Mouse (Mus musculus) MEL (cell line): Measurements from ENCODE around the gene Nfkbie. TPM values are rescaled to one million over a fixed set of nuclear protein-coding genes. Genes with fewer than 3 reads are reported as not detected.

Experiments used
- DNase-seq: peaks from one replicate; pipeline ENCODE4 v3.0.0; 2011; ENCODE audit warnings: low read depth, low spot score
- H3K27ac ChIP-seq: 2 replicates; pipeline ENCODE4 v1.5.1; 2012; ENCODE audit warnings: low read depth, mild to moderate bottlenecking, control low read depth, low read length, moderate library complexity; ENCODE audit not compliant: control insufficient read depth
- H3K27me3 ChIP-seq, 2 experiments: fragments of 150-350 bp in 1 of 2; sonication (generic) in 1 of 2; 2 replicates each; pipeline ENCODE4 v1.6.1; 2012; ENCODE audit warnings: low read length in 2 of 2, mild to moderate bottlenecking in 2 of 2, improper control_type of control experiment in 1 of 2, moderate library complexity in 1 of 2; ENCODE audit not compliant: insufficient read depth in 2 of 2, control insufficient read depth in 1 of 2
- H3K36me3 ChIP-seq, 2 experiments: 2 replicates each; pipeline ENCODE4 v1.6.1; 2012 to 2014; ENCODE audit warnings: low read length in 2 of 2, improper control_type of control experiment in 1 of 2, inconsistent platforms in 1 of 2, mild to moderate bottlenecking in 1 of 2; ENCODE audit not compliant: insufficient read depth in 2 of 2, control insufficient read depth in 1 of 2
- H3K4me1 ChIP-seq, 2 experiments: fragments of 150-350 bp in 1 of 2; sonication (generic) in 1 of 2; 2 replicates each; pipeline ENCODE4 v1.6.1; 2012; ENCODE audit warnings: low read length in 2 of 2, improper control_type of control experiment in 1 of 2, mild to moderate bottlenecking in 1 of 2; ENCODE audit not compliant: insufficient read depth in 2 of 2, control insufficient read depth in 1 of 2
- H3K4me3 ChIP-seq, 2 experiments: fragments of 150-350 bp in 1 of 2; sonication (generic) in 1 of 2; 2 replicates each; pipeline ENCODE4 v1.5.1; 2012; ENCODE audit warnings: low read depth in 2 of 2, low read length in 2 of 2, mild to moderate bottlenecking in 2 of 2, moderate library complexity in 2 of 2, control low read depth in 1 of 2, improper control_type of control experiment in 1 of 2; ENCODE audit not compliant: control insufficient read depth in 1 of 2, insufficient read depth in 1 of 2
- H3K79me2 ChIP-seq: 2 replicates; pipeline ENCODE4 v1.6.1; 2012; ENCODE audit warnings: mild to moderate bottlenecking, low read length, moderate library complexity; ENCODE audit not compliant: control insufficient read depth, poor library complexity, insufficient read depth
- H3K9ac ChIP-seq: 2 replicates; pipeline ENCODE4 v1.6.1; 2012; ENCODE audit warnings: low read depth, mild to moderate bottlenecking, control low read depth, low read length, moderate library complexity; ENCODE audit not compliant: control insufficient read depth, poor library complexity, severe bottlenecking
- H3K9me3 ChIP-seq: fragments of 150-350 bp; sonication (generic); replicated peaks from 2 replicates; pipeline ENCODE4 v1.6.1; 2012; ENCODE audit warnings: mild to moderate bottlenecking, low read length, improper control_type of control experiment, moderate library complexity; ENCODE audit not compliant: insufficient read depth
- BHLHE40 ChIP-seq: IDR thresholded peaks from 2 replicates; pipeline ENCODE4 v1.6.1; 2012; ENCODE audit warnings: low read depth, mild to moderate bottlenecking, inconsistent platforms, low read length, improper control_type of control experiment, borderline replicate concordance
- CHD1 ChIP-seq: IDR thresholded peaks from 2 replicates; pipeline ENCODE4 v1.6.1; 2012; ENCODE audit warnings: low read depth, mild to moderate bottlenecking, inconsistent platforms, low read length, improper control_type of control experiment
- CHD2 ChIP-seq: IDR thresholded peaks from 2 replicates; pipeline ENCODE4 v1.6.1; 2011; ENCODE audit warnings: low read length, improper control_type of control experiment
- CTCF ChIP-seq, 3 experiments: IDR thresholded peaks in 2 of 3; conservative IDR thresholded peaks in 1 of 3; 2 replicates each; pipeline ENCODE4 v1.5.1; 2011 to 2012; ENCODE audit warnings: low read length in 3 of 3, low read depth in 2 of 3, mild to moderate bottlenecking in 2 of 3, improper control_type of control experiment in 1 of 3, inconsistent platforms in 1 of 3, mixed read lengths in 1 of 3, moderate library complexity in 1 of 3; ENCODE audit not compliant: control insufficient read depth in 1 of 3, insufficient read depth in 1 of 3, poor library complexity in 1 of 3, severe bottlenecking in 1 of 3
- E2F4 ChIP-seq: IDR thresholded peaks from 2 replicates; pipeline ENCODE4 v1.6.1; 2011; ENCODE audit warnings: low read depth, low read length, improper control_type of control experiment, borderline replicate concordance
- EP300 ChIP-seq, 2 experiments: IDR thresholded peaks; 2 replicates each; pipeline ENCODE4 v1.6.1; 2011; ENCODE audit warnings: improper control_type of control experiment in 2 of 2, low read length in 2 of 2, low read depth in 1 of 2, mild to moderate bottlenecking in 1 of 2
- GABPA ChIP-seq: IDR thresholded peaks from 2 replicates; pipeline ENCODE4 v1.6.1; 2012; ENCODE audit warnings: low read depth, mild to moderate bottlenecking, inconsistent platforms, low read length, improper control_type of control experiment, moderate library complexity
- GATA1 ChIP-seq: IDR thresholded peaks from 2 replicates; pipeline ENCODE4 v1.6.1; 2011; ENCODE audit warnings: low read depth, low read length, improper control_type of control experiment
- HCFC1 ChIP-seq: IDR thresholded peaks from 2 replicates; pipeline ENCODE4 v1.6.1; 2012; ENCODE audit warnings: low read depth, mild to moderate bottlenecking, inconsistent platforms, low read length, improper control_type of control experiment, moderate library complexity
- JUND ChIP-seq: IDR thresholded peaks from 2 replicates; pipeline ENCODE4 v1.6.1; 2011; ENCODE audit warnings: low read depth, mild to moderate bottlenecking, improper control_type of control experiment, low read length
- KAT2A ChIP-seq: conservative IDR thresholded peaks from 2 replicates; pipeline ENCODE4 v1.6.1; 2012; ENCODE audit warnings: low read depth, low read length, improper control_type of control experiment, inconsistent platforms
- MAFK ChIP-seq: IDR thresholded peaks from 2 replicates; pipeline ENCODE4 v1.6.1; 2011; ENCODE audit warnings: low read depth, mild to moderate bottlenecking, low read length, improper control_type of control experiment, borderline replicate concordance
- MAZ ChIP-seq: IDR thresholded peaks from 2 replicates; pipeline ENCODE4 v1.6.1; 2012; ENCODE audit warnings: low read depth, mild to moderate bottlenecking, inconsistent platforms, low read length, improper control_type of control experiment
- MEF2A ChIP-seq: IDR thresholded peaks from 2 replicates; pipeline ENCODE4 v1.6.1; 2014; ENCODE audit warnings: low read depth, mild to moderate bottlenecking, inconsistent platforms, low read length, improper control_type of control experiment; ENCODE audit not compliant: poor library complexity, insufficient replicate concordance, severe bottlenecking; ENCODE audit errors: extremely low read depth
- MXI1 ChIP-seq: IDR thresholded peaks from 2 replicates; pipeline ENCODE4 v1.6.1; 2011; ENCODE audit warnings: mild to moderate bottlenecking, low read depth, low read length, improper control_type of control experiment
- MYB ChIP-seq: IDR thresholded peaks from 2 replicates; pipeline ENCODE4 v1.6.1; 2011; ENCODE audit warnings: mild to moderate bottlenecking, low read depth, low read length, improper control_type of control experiment
- NRF1 ChIP-seq: IDR thresholded peaks from 2 replicates; pipeline ENCODE4 v1.6.1; 2014; ENCODE audit warnings: low read depth, mild to moderate bottlenecking, inconsistent platforms, low read length, improper control_type of control experiment, moderate library complexity; ENCODE audit not compliant: poor library complexity, insufficient read depth, severe bottlenecking
- POLR2A ChIP-seq, 2 experiments: IDR thresholded peaks; 2 replicates each; pipeline ENCODE4 v1.6.1; 2011 to 2012; ENCODE audit warnings: low read length in 2 of 2, mild to moderate bottlenecking in 2 of 2, control low read depth in 1 of 2, improper control_type of control experiment in 1 of 2, low read depth in 1 of 2, moderate library complexity in 1 of 2; ENCODE audit not compliant: control insufficient read depth in 1 of 2, insufficient read depth in 1 of 2, poor library complexity in 1 of 2
- POLR2AphosphoS2 ChIP-seq: IDR thresholded peaks from 2 replicates; pipeline ENCODE4 v1.6.1; 2011; ENCODE audit warnings: low read length, improper control_type of control experiment
- RAD21 ChIP-seq: IDR thresholded peaks from 2 replicates; pipeline ENCODE4 v1.6.1; 2011; ENCODE audit warnings: mild to moderate bottlenecking, low read depth, low read length, improper control_type of control experiment
- RCOR1 ChIP-seq: IDR thresholded peaks from 2 replicates; pipeline ENCODE4 v1.6.1; 2012; ENCODE audit warnings: low read depth, mild to moderate bottlenecking, inconsistent platforms, low read length, improper control_type of control experiment
- SIN3A ChIP-seq: IDR thresholded peaks from 2 replicates; pipeline ENCODE4 v1.6.1; 2012; ENCODE audit warnings: low read length, improper control_type of control experiment, inconsistent platforms
- SMC3 ChIP-seq: IDR thresholded peaks from 2 replicates; pipeline ENCODE4 v1.6.1; 2011; ENCODE audit warnings: low read depth, low read length, improper control_type of control experiment
- TAL1 ChIP-seq: IDR thresholded peaks from 2 replicates; pipeline ENCODE4 v1.6.1; 2012; ENCODE audit warnings: mild to moderate bottlenecking, inconsistent platforms, low read length, moderate library complexity, mixed read lengths
- TBP ChIP-seq: IDR thresholded peaks from 2 replicates; pipeline ENCODE4 v1.8.0; 2011; ENCODE audit warnings: low read depth, low read length, improper control_type of control experiment
- ZC3H11A ChIP-seq: IDR thresholded peaks from 2 replicates; pipeline ENCODE4 v1.6.1; 2012; ENCODE audit warnings: low read depth, mild to moderate bottlenecking, inconsistent platforms, low read length, improper control_type of control experiment
- ZKSCAN1 ChIP-seq: IDR thresholded peaks from 2 replicates; pipeline ENCODE4 v1.6.1; 2012; ENCODE audit warnings: low read depth, mild to moderate bottlenecking, inconsistent platforms, low read length, improper control_type of control experiment, moderate library complexity
- ZMIZ1 ChIP-seq: IDR thresholded peaks from 2 replicates; pipeline ENCODE4 v1.6.1; 2012; ENCODE audit warnings: low read depth, mild to moderate bottlenecking, inconsistent platforms, low read length, improper control_type of control experiment, moderate library complexity
- ZNF384 ChIP-seq: IDR thresholded peaks from 2 replicates; pipeline ENCODE4 v1.6.1; 2012; ENCODE audit warnings: low read depth, mild to moderate bottlenecking, inconsistent platforms, low read length, improper control_type of control experiment
- polyA plus RNA-seq, 2 experiments: library from polyadenylated mRNA; stranded (reverse) in 1 of 2; unstranded in 1 of 2; fragments of >175 nt in 1 of 2; fragments of >200 nt in 1 of 2; gene quantifications; 2 replicates each; pipeline versions ENCODE4 v1.2.1 to v1.2.4; 2012; ENCODE audit warnings: low replicate concordance in 2 of 2, low read depth in 1 of 2; ENCODE audit not compliant: insufficient read length in 2 of 2, insufficient read depth in 1 of 2, missing spikeins in 1 of 2
- total RNA-seq: library from RNA; depleted of rRNA; stranded (reverse); fragments of 300-350 nt; gene quantifications from 2 replicates; pipeline ENCODE4 v1.2.3, GENCODE M21; 2012

Nfkbie gene
- total and polyA plus RNA-seq, 3 experiments = 2.7 to 5.7 TPM; not detected in 1

GRCm38 (mm10) chr17:45563216-45563615 lies 7.7 kb downstream of the Nfkbie start:
- H3K27ac ChIP-seq = no peak overlapping the region
- no peak for TF ChIP-seq ZC3H11A
- TF ChIP-seq RCOR1 = no peak
- no peak for TF ChIP-seq TAL1
- no peak for TF ChIP-seq CTCF (IDR thresholded peaks at IDR 0.05 in 2 of 3, conservative IDR thresholded peaks at IDR 0.05 in 1 of 3; ENCODE audit: control insufficient read depth in 1 of 3, insufficient read depth in 1 of 3, low read depth in 2 of 3, low read length in 3 of 3, poor library complexity in 1 of 3, severe bottlenecking in 1 of 3)
- TF ChIP-seq MAZ = no peak
- TF ChIP-seq RAD21 = no peak
- H3K4me3 ChIP-seq = no peak overlapping the region
- H3K4me1 ChIP-seq = peaks cover 0 to 9% of the 10 kb centered on the region in 2 experiments; a peak in 2 of 4 replicates
- peaks cover 0 to 9% of the 10 kb centered on the region in 2 experiments; a peak in 2 of 4 replicates for H3K36me3 ChIP-seq
- no peak for DNase-seq
- no peak overlapping the region for H3K9ac ChIP-seq
- peaks cover 15% of the 10 kb centered on the region for H3K79me2 ChIP-seq
- no peaks in the 10 kb centered on the region for H3K27me3 ChIP-seq
- H3K9me3 ChIP-seq = no peaks in the 10 kb centered on the region

GRCm38 (mm10) chr17:45563655-45564530 lies 8.4 kb downstream of the Nfkbie start, which contains the start of gene Slc35b2:
Gene Slc35b2 (plus strand): TSS chr17:45563874.
- DNase-seq = peak; percentile 91
- peak within 1 kb of the TSS; percentile 78 to 82 for H3K4me3 ChIP-seq
- H3K27ac ChIP-seq = peak within 1 kb of the TSS; percentile 36
- peak within 1 kb of the TSS; percentile 92 for H3K9ac ChIP-seq
- H3K79me2 ChIP-seq = peaks cover 16% of the 10 kb centered on the region
- no peaks in the 10 kb centered on the region for H3K27me3 ChIP-seq
- peaks cover 0 to 9% of the 10 kb centered on the region in 2 experiments; a peak in 2 of 4 replicates for H3K4me1 ChIP-seq
- no peaks in the 10 kb centered on the region for H3K9me3 ChIP-seq
- H3K36me3 ChIP-seq = peaks cover 3 to 9% of the 10 kb centered on the region in 2 experiments
- TF ChIP-seq MEF2A = peak; percentile 57; the same call in 1 of the 2 replicates
- no peak for TF ChIP-seq CHD1
- peak; percentile 95 for TF ChIP-seq POLR2AphosphoS2
- TF ChIP-seq BHLHE40 = no peak
- peak; percentile 58 to 91 (median 90) for TF ChIP-seq CTCF (IDR thresholded peaks at IDR 0.05 in 2 of 3, conservative IDR thresholded peaks at IDR 0.05 in 1 of 3; ENCODE audit: control insufficient read depth in 1 of 3, insufficient read depth in 1 of 3, low read depth in 2 of 3, low read length in 3 of 3, poor library complexity in 1 of 3, severe bottlenecking in 1 of 3)
- TF ChIP-seq MAFK = no peak
- peak; percentile 86 for TF ChIP-seq MXI1
- no peak; the same call in 1 of the 2 replicates for TF ChIP-seq RAD21
- peak; percentile 6; the same call in 1 of the 2 replicates for TF ChIP-seq ZNF384
- peak; percentile 85 for TF ChIP-seq ZMIZ1
- TF ChIP-seq CHD2 = no peak
- TF ChIP-seq GABPA = peak; percentile 70; the same call in 1 of the 2 replicates
- TF ChIP-seq SMC3 = peak; percentile 40
- TF ChIP-seq RCOR1 = 0 out of 2 replicates have a peak, but pooled peaks have one; percentile 17
- TF ChIP-seq NRF1 = no peak
- TF ChIP-seq JUND = no peak
- TF ChIP-seq TBP = 0 out of 2 replicates have a peak, but pooled peaks have one; percentile 17
- no peak for TF ChIP-seq ZKSCAN1
- no peak for TF ChIP-seq MYB
- TF ChIP-seq POLR2A (IDR thresholded peaks at IDR 0.05; ENCODE audit: control insufficient read depth in 1 of 2, insufficient read depth in 1 of 2, low read depth in 1 of 2, low read length in 2 of 2, poor library complexity in 1 of 2) = peak; percentile 82 to 92
- TF ChIP-seq GATA1 = no peak
- no peak for TF ChIP-seq E2F4
- TF ChIP-seq KAT2A = no peak; the same call in 1 of the 2 replicates
- no peak for TF ChIP-seq EP300 (IDR thresholded peaks at IDR 0.05; ENCODE audit: low read depth in 1 of 2, low read length in 2 of 2)
- TF ChIP-seq SIN3A = peak; percentile 84
- peak; percentile 88 for TF ChIP-seq HCFC1
